ENCODE assay signal across 8 mouse cellular contexts in genomic region chr16:14237100-14237723, GRCm38 (mm10). TPM values are rescaled to one million over a fixed set of nuclear protein-coding genes. Genes with fewer than 3 reads are reported as not detected.
DNase-seq lines count a peak whose midpoint lies in the region; ATAC-seq and TF ChIP-seq lines count a peak whose summit lies in the region.

No protein-coding gene starts in this region.

- no peaks in the 10 kb centered on the region; the same call in 1 of the 2 replicates for H3K4me1 ChIP-seq in bone marrow, adult 2 months (ENCODE audit: control insufficient read depth, insufficient read depth, low read length)
- H3K4me1 ChIP-seq in embryonic fibroblast, embryonic 13.5 days (ENCODE audit: control insufficient read depth, insufficient read depth, low read length) = no peaks in the 10 kb centered on the region

- WGBS in bone marrow, adult 2 months = 14% methylated on average over 6 of the region's 6 CpGs

- ATAC-seq in neutrophil, adult 5-6 weeks (ENCODE audit: extremely low read depth, insufficient number of reproducible peaks, low FRiP score, poor library complexity, severe bottlenecking) = peak; percentile 60; the same call in 1 of the 2 replicates

- no peak overlapping the region for H3K4me3 ChIP-seq in bone marrow, adult 2 months (replicated peaks; ENCODE audit: control insufficient read depth, low read depth, low read length)
- H3K4me3 ChIP-seq in embryonic fibroblast, embryonic 13.5 days (ENCODE audit: insufficient read depth, low read length) = no peak overlapping the region

- no peak for TF ChIP-seq POLR2A in bone marrow, adult 2 months (IDR thresholded peaks at IDR 0.05; ENCODE audit: borderline replicate concordance, control insufficient read depth, low read depth, low read length)
- TF ChIP-seq POLR2A in embryonic fibroblast, embryonic 13.5 days (IDR thresholded peaks at IDR 0.05; ENCODE audit: low read depth, low read length) = no peak

- TF ChIP-seq CTCF in bone marrow, adult 2 months (IDR thresholded peaks at IDR 0.05; ENCODE audit: control insufficient read depth, insufficient read depth, low read length) = peak; percentile 90
- TF ChIP-seq CTCF in embryonic fibroblast, embryonic 13.5 days (IDR thresholded peaks at IDR 0.05; ENCODE audit: borderline replicate concordance, insufficient read depth, low read length) = peak; percentile 82

- H3K27ac ChIP-seq in bone marrow, adult 2 months (ENCODE audit: control insufficient read depth, insufficient read depth, low read depth, low read length, poor library complexity) = no peak overlapping the region
- no peak overlapping the region for H3K27ac ChIP-seq in embryonic fibroblast, embryonic 13.5 days (ENCODE audit: insufficient read depth, low read length)

- intact Hi-C loops in heart, postnatal 10 days (cut with DNase I) = loop anchor here (1.0 to 5.0 kb wide), 3 partner anchors 75 to 256 kb away; no protein-coding TSS in a partner anchor

- peak; percentile 79 for DNase-seq in CD4-positive, CD25-positive, alpha-beta regulatory T cell, adult 2 months (ENCODE audit: low read depth, low spot score)
- DNase-seq in heart, postnatal 10 days = peak; percentile 76 to 87
- DNase-seq in kidney, postnatal 4 days = peak; percentile 87 to 88
- DNase-seq in lung, adult 18-20 months = peak; percentile 68 to 76
- peak; percentile 43 for DNase-seq in testis, postnatal 14 days (ENCODE audit: low spot score)

RNA-seq across cellular contexts. Expression of gene Myh11, which starts 54.0 kb away (rescaled TPM):
- 0.31 and 1.1 TPM in 2 replicates for polyA plus RNA-seq in bone marrow, adult 2 months (2011; ENCODE audit: insufficient read depth, insufficient read length, low replicate concordance, missing spikeins)
- 19.8 and 33.2 TPM in 2 replicates for polyA plus RNA-seq in embryonic fibroblast, embryonic 13.5 days (2011; ENCODE audit: insufficient read length, low read depth, missing spikeins)
- total RNA-seq in heart, postnatal 10 days (2021) = 10 to 100 TPM; 23.3 to 27.3 TPM
- total RNA-seq in neutrophil, adult 5-6 weeks (2017) = not detected in 2 replicates

Comparison
In these comparisons a context has a peak if more than half of its experiments do, and no peak if none do; other contexts are left out.
1. RNA of gene Myh11, which starts 54.0 kb away (total RNA-seq): 23.3 to 27.3 TPM in heart, postnatal 10 days; not detected in neutrophil, adult 5-6 weeks; every median in the first group is over 10 times any median in the second.
2. Peak in every context shown above with its lines, with median percentiles within 50 percentile points of each other: DNase-seq.